Mouse (Mus musculus) hindbrain, embryonic 13.5 days (tissue): Measurements from ENCODE around the gene Gm7682. TPM values are rescaled to one million over a fixed set of nuclear protein-coding genes. Genes with fewer than 3 reads are reported as not detected.
"Not testable (repeated sequence)": the region's sequence is repeated elsewhere in the genome, so short reads cannot be mapped to it uniquely, and the experiment has no call there.

ENCODE experiments used
- ATAC-seq: fragments of 200-750 bp; cut with Nextera tagmentation; 2 replicates; pipeline ENCODE4 v1.8.0; 2017; ENCODE audit warnings: moderate TSS enrichment; ENCODE audit not compliant: low FRiP score
- H3K27ac ChIP-seq: fragments of 300-500 bp; sonication (generic); 2 replicates; pipeline ENCODE4 v1.5.1; 2015; ENCODE audit warnings: inconsistent platforms, mild to moderate bottlenecking, moderate library complexity
- H3K27me3 ChIP-seq: fragments of 300-500 bp; sonication (generic); 2 replicates; pipeline ENCODE4 v1.6.1; 2015; ENCODE audit warnings: mild to moderate bottlenecking, inconsistent platforms
- H3K36me3 ChIP-seq: fragments of 300-500 bp; sonication (generic); 2 replicates; pipeline ENCODE4 v1.6.1; 2015; ENCODE audit warnings: mild to moderate bottlenecking, inconsistent platforms
- H3K4me1 ChIP-seq: fragments of 300-500 bp; sonication (generic); replicated peaks from 2 replicates; pipeline ENCODE4 v1.6.1; 2015; ENCODE audit warnings: inconsistent platforms
- H3K4me2 ChIP-seq: fragments of 300-500 bp; sonication (generic); 2 replicates; pipeline ENCODE4 v1.6.1; 2015; ENCODE audit warnings: inconsistent platforms, mild to moderate bottlenecking, moderate library complexity
- H3K4me3 ChIP-seq: fragments of 300-500 bp; sonication (generic); 2 replicates; pipeline ENCODE4 v1.5.1; 2015; ENCODE audit warnings: mild to moderate bottlenecking, inconsistent platforms
- H3K9ac ChIP-seq: fragments of 300-500 bp; sonication (generic); 2 replicates; pipeline ENCODE4 v1.6.1; 2015; ENCODE audit warnings: mild to moderate bottlenecking, inconsistent platforms
- H3K9me3 ChIP-seq: fragments of 300-500 bp; sonication (generic); 2 replicates; pipeline ENCODE4 v1.6.1; 2016; ENCODE audit warnings: inconsistent platforms
- WGBS: fragments of 180-500 bp; shearing (Covaris S2); methylation state at CpG from one replicate; pipeline ENCODE4 v1.1.7; 2015; 5-methylcytosine and 5-hydroxymethylcytosine counted together
- polyA plus RNA-seq: library from polyadenylated mRNA; unstranded; fragments of >200 nt; fragmentation: Nextera tagmentation; extraction: Ambion mirVana; gene quantifications from 2 replicates; pipeline ENCODE4 v1.2.1, GENCODE M21; 2015

Gm7682 gene
- polyA plus RNA-seq: not detected in 2 replicates

DNA sequence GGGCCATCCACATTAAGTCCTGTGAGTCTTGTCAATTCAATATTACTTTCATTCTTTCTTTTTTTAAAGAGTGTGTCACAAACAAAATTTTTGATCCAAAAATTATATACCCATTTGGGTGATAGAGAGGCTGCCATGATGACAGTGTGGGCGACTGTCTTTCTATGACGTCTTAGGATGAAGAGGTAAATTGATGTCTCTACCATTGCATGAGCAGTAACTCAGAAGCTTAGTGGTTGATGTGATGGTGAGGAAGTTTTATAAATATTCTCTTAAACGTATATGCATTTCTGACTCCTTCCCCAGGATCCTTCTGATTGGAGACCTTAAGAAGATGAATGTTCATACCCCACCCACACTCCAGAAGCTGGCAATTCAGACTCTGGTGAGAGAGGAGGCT lies at the start of gene Gm7682:
Gene Gm7682, plus strand, starts transcription at position 301 of the 400 bp plus-strand sequence.
- H3K4me3 ChIP-seq, H3K4me2 ChIP-seq, H3K27me3 ChIP-seq, H3K9me3 ChIP-seq, H3K27ac ChIP-seq, ATAC-seq, H3K9ac ChIP-seq, H3K36me3 ChIP-seq, H3K4me1 ChIP-seq: not testable (repeated sequence)
- WGBS: no CpG with 5 or more reads among the region's 3 CpGs

Other genes starting within 250 kb of the Gm7682 start
- gene Gm3106, start 227.8 kb upstream of the Gm7682 start, polyA plus RNA-seq: not detected in 2 replicates
- not detected in 2 replicates for gene A430089I19Rik, start 139.0 kb upstream of the Gm7682 start, polyA plus RNA-seq
- gene Gm6502, start 131.3 kb upstream of the Gm7682 start, polyA plus RNA-seq: not detected in 2 replicates
- not detected in 2 replicates for gene AA792892, start 106.0 kb upstream of the Gm7682 start, polyA plus RNA-seq
- not detected in 2 replicates for gene Gm3139, start 80.5 kb downstream of the Gm7682 start, polyA plus RNA-seq
- not detected in 2 replicates for gene Gm3147, start 170.6 kb downstream of the Gm7682 start, polyA plus RNA-seq
- gene Gm6509, start 178.2 kb downstream of the Gm7682 start, polyA plus RNA-seq: not detected in 2 replicates
- gene Gm6205, start 202.6 kb downstream of the Gm7682 start, polyA plus RNA-seq: not detected in 2 replicates